Mouse (Mus musculus) left cerebral cortex, adult 18-20 months (tissue): Measurements from ENCODE around the gene Gm20518. TPM values are rescaled to one million over a fixed set of nuclear protein-coding genes. Genes with fewer than 3 reads are reported as not detected.

Experiments
- DNase-seq, 2 experiments: peaks; one replicate each; pipeline ENCODE4 v3.0.0; 2021 to 2022; ENCODE audit warnings: low spot score in 2 of 2, mixed read lengths in 1 of 2
- total RNA-seq, 2 experiments: library from RNA; stranded (reverse); gene quantifications; 2 replicates each; pipeline ENCODE4 v1.2.3; 2021

Gene Gm20518
- total RNA-seq, 2 experiments from 2014 or later = 1.0 to 2.6 TPM

DNA sequence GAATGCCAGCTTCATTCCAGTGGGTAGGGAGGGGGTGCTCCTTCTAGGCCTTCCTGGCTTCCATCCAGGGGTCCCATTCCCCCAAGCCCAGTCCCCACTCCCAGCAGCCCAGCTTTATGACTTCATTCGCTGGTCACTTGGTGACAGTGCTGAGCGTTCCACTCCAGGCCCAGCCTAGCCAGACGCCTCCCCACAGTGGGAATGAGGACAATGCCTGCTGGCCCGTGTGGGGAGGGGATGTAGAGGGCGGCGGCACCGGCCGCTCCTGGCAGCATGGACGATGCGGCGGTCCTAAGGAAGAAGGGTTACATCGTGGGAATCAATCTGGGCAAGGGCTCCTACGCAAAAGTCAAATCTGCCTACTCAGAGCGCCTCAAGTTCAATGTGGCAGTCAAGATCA lies 7.0 kb upstream of the Gm20518 start, which contains the start of the genes Dgcr2 and Tssk2:
Dgcr2 (minus strand) TSS at position 101 of the 400 bp plus-strand sequence.
Tssk2 (plus strand) TSS at position 176 of the 400 bp plus-strand sequence.
- no peak for DNase-seq

DNA sequence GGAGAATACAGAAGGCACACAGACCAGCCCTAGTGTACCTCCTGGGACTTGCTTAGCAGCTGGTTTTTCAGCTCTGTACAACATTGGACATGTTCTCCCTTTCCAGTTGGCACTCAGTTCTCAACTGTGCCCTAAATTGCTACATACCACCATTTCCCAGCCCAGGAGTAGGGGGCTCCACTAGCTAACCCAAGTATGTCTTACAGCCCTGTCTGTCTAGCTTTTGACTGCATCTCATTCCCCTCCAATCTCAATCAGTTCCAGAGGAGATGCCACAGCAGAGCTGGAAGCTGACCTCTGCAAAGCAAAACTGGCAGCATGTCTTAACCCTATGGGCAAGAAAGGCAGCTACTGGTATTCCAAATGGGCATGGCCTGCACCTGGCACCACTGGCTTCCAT lies 4.6 kb upstream of the Gm20518 start:
- DNase-seq = no peak

DNA sequence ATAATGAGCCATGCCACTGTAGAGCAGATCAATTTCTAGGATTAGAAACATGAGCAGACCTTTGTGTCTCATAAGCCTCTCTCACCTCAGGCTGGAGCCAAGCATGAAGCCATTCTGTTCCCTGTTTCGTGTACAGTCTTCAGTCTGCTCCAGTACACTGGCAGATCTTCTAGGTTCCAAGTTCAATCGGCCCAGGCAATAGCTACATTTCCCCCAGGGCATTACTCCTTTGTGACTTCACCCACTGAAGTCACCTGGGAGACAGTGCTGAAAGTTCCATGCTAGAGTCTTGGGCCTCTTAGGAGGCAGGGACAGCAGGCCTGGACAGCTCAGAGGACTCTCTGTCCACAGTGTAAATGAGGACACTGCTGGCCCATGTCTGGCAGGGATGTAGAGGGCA lies 2.5 kb upstream of the Gm20518 start, which contains the start of gene Tssk1:
Tssk1 (plus strand) TSS at position 301 of the 400 bp plus-strand sequence.
- no peak for DNase-seq

DNA sequence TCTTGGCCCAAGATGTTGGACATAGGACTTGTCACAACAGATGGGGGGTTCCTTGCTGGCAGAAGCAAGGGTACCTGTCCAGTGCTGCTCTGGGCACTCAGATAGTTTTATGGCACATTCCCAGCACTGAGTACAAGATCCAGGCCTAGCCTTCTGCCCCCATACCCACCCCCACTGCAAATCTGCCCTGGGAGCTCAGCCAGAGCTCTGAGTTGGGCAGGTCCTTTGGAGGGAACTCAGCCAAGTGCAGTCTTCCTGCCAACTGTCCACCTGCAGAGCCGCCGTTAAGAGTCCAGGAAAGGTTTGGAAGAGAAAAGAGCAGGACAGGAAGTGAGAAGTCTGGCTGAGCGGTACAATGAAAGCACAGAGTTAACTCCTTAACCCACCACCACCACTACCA lies 1.1 kb upstream of the Gm20518 start:
- DNase-seq = no peak

DNA sequence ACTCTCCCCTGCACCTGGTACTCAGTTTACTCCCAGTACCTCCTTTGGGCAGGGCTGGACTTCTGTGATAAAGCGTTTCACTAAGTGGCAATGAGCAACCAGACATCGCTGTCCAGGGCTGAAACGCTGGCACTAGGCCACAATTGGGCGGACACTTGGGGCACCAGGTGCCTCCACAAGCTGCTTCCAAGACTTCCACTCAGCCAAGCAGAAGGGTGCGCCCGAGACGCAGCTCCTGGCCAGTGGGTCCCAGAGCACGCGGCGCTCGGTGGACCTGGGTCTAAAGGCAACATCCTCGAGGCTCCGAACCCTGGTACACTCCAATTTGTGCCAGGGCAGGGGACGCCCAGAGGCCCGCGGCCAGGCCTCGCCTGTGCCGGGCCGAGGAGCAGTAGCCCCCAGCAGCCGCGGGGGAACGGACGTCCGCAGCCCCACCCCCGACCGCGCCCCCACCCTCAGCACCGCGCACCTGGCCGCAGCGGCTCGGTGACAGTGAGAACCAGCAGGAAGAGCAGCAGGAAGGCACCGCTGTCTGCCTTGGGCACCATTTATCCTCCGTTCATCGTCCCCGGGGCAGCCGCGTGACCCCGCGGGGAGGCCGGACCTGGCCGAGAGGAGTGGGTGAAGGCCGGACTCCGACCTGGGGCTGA lies 429 bp downstream of the Gm20518 start:
- peak; percentile 47 to 57 for DNase-seq

DNA sequence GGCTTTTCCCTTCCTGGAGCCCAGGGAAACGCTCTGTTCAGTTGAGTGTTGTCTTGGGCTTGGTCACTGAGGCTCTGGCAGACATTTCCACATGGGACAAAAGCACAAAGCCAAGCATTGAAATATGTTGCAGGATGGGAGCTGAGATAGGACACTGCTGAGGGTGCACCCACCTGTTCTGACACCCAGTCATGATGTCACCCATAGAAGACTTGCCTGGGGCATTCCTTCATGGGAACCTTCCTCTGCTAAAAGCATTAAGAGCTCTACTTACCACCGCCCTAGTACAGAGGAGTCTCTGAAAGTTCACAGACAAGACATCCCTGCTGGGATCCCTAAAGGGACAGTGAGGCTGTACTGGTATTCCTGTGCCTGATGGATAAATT lies 1.1 kb downstream of the Gm20518 start:
- no peak for DNase-seq

DNA sequence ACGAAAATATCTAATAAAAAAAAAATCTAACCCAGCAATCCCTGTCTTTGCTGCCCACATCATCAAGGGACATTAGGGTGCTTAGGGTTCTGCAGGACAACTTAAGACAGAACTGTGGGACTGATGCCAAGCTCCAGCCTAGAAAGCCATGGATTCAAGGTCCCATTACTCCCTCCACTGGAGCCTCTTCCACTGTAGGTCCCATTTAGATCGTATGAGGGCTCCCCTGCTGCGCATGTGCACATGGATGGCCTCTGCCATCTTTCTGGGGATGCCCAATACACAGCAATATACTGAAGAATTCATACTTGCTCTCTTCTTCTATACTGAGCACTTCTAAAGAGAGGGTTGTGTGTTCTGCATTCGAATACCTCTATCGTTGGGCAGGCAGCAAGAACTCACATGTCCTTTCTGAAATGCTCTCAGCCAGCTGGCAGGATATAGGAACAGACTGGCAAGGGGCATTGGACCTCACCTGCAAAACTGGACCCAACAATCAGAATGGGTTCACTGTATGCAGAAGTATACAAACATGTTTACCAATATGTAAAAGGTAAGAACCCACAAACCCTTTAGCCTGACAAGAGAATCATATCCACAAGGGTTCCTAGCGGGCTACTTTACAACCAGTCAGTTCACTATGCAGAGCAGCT lies 1.7 kb downstream of the Gm20518 start:
- DNase-seq = no peak

DNA sequence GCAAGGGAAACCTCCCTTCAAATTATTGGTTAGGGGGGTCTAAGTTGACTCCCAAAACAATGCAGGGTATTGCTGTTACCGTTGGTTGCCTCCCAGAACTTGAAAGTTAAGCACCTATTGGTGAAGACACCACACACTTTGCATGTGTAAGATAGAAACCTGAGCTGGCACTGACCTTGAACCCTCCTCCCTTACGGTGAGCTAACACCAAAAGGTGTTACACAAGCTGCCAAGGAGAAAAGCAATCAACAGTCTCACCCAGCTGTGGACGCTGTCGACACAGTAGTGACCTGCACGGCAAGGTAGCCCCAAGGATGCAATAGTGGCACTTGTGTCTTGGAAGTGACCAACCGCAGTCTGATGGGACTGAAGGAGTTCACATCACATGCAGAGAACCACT lies 7.4 kb downstream of the Gm20518 start:
- no peak for DNase-seq

DNA sequence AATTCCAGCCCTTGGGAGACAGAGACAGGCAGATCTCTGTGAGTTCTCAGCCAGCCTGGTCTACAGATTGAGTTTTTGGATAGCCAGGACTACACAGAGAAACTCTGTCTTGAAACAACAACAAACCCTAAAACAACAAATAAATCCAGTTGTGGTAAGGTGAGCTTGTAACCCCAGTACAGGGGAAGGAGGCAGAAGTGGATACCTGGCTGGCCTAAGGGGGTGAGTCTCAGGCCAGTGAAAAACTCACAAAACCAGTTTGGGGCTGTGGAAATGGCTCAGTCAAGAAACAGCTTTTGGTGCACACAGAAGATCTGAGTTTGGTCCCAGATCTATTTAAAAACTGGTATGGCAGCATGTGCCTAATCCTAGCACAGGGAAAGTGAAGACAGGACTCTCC lies 9.3 kb downstream of the Gm20518 start:
- DNase-seq = no peak

DNA sequence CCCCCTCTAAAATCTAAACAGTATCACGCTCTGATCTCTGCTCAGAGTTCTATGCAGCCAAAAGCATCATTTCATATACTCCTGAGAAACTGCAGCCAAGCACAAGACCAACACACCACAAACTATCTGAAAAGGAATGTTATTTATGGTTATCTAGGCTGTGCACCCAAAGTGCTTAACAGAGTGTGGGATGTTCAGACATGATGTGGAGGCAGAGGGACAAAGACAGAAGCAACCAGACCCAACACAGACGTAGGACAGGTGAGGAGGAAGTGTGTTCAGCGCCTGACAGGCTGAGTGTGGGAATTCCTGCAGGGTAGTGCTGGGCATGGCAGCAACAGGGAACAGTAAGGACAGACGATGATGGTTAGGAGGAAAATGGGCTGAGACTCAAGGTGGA lies 11.9 kb downstream of the Gm20518 start:
- peak in 1 of 2 experiments; percentile 40 for DNase-seq

DNA sequence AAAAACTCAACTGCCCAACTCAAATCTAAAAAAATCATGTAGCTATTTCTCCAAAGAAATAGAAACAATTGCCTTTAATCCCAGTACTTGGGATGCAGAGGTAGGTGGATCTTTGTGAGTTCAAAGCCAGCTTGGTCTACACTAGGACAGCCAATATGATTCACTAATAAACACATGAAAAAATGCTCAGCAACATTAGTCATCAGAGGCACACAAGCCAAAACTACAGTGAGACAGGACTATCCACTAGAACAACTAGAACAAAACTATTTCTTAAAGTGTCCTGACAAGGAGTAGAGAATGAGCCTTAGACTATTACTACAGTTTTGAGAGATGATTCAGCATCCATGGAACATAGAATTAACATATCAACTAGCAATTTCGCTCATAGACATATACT lies 15.4 kb downstream of the Gm20518 start:
- DNase-seq = no peak

DNA sequence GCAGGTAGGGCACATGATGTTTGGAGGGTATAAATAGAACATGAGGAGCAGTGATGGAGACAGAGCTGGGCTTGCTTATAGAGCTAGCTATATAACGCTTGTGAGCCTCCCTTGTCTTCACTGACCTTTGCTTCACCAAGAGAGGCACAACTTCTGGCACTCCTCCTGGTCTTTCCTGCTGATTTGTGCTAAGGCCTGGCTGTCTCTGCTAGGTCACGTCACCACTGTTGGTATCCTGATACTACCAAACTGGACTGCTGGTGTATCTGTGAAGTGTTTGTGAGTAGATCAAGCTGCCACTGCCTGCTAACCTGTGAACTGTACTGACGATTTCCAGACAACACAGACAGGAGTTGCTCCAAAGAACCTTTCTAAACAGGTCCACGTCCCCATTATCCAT lies 16.3 kb downstream of the Gm20518 start:
- no peak for DNase-seq

DNA sequence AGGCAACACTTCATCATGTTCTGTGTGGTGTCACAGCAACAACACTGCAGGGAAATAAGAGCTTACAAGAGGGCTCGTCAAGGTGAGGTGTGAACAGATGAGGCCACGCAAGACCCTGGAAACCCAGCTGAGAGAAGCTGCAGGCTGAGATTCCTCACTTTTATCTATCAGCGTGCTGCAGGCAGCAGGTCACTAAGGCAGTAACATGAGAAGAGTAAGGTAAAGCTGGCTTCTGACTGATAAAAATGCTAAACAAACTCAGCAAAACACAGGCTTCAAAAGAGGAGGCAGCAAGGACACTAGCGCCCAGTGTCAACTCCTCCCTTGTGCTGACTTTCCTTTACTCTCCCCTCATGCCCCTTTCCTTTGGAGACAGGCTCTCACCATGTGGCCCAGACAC lies 18.5 kb downstream of the Gm20518 start:
- no peak for DNase-seq

DNA sequence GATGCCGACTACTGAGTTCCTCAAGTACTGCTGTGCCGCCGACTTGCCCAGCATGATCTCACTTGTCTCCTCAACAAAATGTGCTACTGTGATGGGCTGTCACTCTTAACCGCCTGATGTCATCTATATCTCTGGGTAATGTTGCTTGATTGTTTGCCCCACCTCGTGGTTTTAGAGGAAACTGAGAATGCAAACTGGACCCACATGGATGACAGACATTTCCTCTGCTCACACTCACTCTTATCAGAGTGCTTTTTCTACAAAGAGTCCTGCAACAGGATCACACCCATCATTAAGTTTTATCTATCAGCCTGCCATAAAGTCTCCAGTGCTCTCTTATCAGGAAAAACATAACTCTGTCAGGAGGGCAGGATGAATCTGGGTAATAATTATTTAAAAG lies 20.2 kb downstream of the Gm20518 start:
- DNase-seq = no peak

DNA sequence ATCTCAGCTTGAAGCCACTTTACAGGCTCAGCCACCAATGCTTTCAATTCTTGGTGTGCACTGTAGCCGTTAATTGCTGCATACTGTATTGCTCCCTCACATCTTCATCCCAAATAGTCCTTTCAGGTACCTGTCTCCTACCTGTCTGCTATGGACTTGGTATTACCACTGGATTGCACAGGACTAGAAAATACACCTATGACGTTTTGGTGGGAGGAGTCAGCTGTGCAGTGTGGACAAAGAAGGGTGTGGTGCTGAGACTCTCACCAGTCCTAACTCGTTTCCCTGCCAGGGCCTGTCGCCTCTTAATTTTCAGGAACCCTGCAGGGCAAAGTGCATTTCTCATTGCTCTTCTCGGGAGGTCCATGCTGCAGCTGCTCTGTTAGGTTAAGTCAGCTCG lies 25.7 kb downstream of the Gm20518 start:
- DNase-seq = no peak

DNA sequence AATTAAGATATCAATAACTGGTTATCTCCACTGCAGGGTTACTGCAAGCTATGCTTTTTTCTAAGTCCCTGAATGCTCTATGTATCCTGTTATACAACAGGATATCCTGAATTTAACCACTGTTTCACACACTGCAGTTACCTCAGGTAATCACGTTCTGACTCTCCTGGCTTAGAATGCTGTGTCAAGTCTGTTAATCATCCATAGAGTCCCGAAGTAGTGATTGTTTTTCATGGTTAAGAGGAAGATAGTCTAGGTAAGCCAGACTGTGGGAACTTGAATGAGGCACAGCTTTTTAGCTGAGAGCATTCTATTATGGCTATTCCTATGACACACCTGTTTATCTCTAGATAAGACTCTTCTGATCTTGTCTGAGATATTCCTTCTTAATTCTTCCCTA lies 26.2 kb downstream of the Gm20518 start:
- no peak for DNase-seq

DNA sequence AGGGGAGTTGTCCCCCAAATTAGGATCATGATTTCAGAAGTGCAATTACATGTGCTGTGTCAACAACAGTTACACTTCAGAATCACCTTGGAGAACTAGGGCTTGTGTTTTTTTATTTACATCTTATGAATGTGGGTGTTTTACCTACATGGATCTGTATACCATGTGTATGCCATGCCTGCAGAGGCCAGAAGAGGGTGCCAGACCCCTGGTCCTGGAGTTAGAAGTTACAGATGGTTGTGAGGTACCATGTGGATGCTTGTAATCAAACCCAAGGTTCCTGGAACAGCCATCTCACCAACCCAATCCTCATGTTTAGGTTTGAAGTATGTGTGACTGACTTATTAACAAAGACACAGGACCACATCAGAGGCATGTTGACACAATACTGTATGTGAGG lies 32.9 kb downstream of the Gm20518 start:
- DNase-seq = no peak

DNA sequence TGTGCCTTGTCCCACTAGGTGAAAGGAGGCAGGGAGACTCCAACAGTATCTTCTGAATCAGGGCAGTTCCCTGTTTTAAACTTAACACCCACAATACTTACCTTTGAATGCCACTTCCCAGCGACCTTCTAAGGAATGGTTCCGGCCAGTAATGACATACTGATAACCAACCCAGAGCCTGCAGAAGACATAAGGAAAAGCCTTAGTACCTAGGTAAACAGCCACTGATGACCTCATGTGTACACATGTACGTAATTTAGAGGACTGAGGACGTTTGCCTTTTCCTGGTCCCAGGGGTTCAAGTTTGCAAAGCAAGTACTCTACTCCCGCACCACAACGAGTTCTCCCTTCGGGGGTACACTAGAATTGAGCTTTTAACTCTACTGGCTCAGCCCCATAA lies 34.3 kb downstream of the Gm20518 start:
- DNase-seq = no peak

DNA sequence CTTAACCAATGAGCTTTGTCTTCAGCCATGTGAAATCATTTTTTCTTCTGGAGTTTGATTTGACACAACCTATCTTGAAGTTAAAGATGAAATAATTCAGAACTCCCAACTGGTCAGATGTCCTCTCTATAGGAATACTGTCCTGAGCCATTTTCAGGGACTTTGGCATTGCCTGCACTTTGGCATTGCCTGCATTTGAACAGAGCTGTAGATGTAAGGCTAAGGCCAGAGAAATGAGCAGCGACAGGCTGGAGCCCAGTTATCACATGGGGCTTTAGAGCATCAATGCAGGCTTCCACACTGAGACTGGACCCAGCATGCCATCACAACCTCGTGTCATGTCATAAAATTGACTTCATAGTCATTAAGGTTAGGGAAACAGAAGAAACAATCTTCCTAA lies 38.2 kb downstream of the Gm20518 start:
- DNase-seq = no peak

DNA sequence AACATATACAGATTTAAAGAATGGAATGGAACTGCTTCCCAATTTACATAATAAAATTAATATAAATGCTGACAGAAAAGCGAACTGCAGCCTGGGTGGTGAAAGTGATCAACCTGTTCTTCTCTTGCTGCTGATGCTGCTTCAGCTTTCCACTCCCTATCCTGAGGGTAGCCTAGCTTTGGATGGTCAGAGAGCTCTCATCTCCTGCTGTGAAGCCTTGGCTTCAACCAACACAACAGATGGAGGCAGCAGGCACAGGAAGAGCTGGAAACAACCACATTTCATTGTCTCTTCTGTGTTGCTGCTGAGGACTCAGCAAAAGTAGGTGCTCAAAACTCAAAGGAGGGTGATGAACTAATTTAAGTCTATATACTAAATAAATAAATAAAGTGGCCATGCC lies 39.6 kb downstream of the Gm20518 start:
- no peak for DNase-seq

DNA sequence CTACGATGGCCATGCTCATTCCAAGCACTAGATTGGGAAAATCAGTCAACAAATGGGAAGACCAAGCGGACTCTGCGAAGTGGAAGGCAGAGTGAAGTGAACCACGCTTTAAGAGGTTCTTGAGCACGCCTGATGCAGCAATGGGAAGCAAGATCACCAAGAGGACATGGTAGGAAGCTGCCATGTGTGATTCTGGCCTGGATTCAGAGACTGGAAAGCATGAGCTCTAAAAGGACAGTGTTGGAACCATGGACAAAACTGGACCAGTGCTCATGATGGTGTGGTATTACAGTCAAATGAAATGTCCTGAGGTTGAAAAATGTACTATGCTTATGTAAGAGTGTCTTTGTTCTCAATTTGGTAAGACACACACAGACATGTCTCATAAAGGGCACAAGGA lies 40.1 kb downstream of the Gm20518 start:
- DNase-seq = no peak

DNA sequence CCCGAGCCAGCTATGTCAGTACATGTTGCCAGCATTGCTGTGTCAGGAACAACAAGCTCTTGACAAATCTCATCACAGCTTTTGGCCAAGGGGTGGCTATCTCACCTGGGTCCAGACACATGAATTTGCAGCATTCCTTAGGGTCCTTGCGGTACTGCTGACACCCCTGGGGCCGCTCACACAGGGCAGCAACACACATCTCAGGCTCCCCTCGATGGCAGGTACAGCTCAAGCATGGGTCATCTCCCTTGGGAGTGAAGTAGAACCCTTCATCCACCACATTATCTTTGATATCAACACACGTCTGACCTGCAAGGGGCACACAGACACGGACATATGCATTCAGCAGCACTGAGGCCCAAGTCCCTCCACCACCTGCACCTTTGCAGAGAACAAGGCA lies 42.0 kb downstream of the Gm20518 start:
- no peak for DNase-seq

DNA sequence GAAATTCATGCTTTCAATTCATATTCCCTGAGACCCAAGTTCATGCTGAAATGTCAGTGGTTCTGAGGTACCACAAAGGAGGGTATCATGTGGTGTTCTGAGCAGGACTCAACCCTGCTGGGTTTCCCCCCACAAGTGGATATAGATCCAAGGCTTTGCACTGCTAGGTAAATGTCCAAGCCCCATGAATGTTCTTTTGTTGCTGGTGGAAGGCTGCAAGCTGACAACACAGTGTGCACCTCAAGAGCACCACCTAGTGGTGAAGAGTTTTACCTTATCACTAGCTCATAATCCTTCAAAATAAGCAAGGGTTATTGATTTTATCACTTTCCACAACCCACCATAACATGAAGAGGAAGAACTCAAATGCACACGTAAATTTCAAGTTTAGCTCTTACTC lies 42.5 kb downstream of the Gm20518 start:
- peak; percentile 42 to 66 for DNase-seq
